Mouse (Mus musculus): ENCODE data around the gene Zfp971. TPM values are rescaled to one million over a fixed set of nuclear protein-coding genes. Genes with fewer than 3 reads are reported as not detected.
"Not testable (repeated sequence)": the region's sequence is repeated elsewhere in the genome, so short reads cannot be mapped to it uniquely, and the experiment has no call there.

Gene Zfp971
- 0.22 and 0.28 TPM in 2 replicates for polyA plus RNA-seq (2012; rRNA removed)

- peak within 1 kb of the TSS; percentile 85 for H3K4me3 ChIP-seq (ENCODE audit: control insufficient read depth, low read depth, low read length)
- not testable (repeated sequence) for H3K27ac ChIP-seq (ENCODE audit: control insufficient read depth, insufficient read depth, low read depth, low read length); H3K27me3 ChIP-seq (ENCODE audit: control insufficient read depth, insufficient read depth, low read length); H3K36me3 ChIP-seq (ENCODE audit: control insufficient read depth, insufficient read depth, low read length); H3K4me1 ChIP-seq (ENCODE audit: control insufficient read depth, insufficient read depth, low read length)
Measured at GRCm38 (mm10) chr2:178023011-178023611, at the start of gene Zfp971. Gene Zfp971 (plus strand): TSS chr2:178023284.

GRCm38 (mm10) chr2:177974814-177975213, 48.3 kb upstream of the Zfp971 start:
- not testable (repeated sequence) for H3K27me3 ChIP-seq (ENCODE audit: control insufficient read depth, insufficient read depth, low read length); H3K27ac ChIP-seq (ENCODE audit: control insufficient read depth, insufficient read depth, low read depth, low read length); H3K36me3 ChIP-seq (ENCODE audit: control insufficient read depth, insufficient read depth, low read length); H3K4me1 ChIP-seq (ENCODE audit: control insufficient read depth, insufficient read depth, low read length); H3K4me3 ChIP-seq (ENCODE audit: control insufficient read depth, low read depth, low read length)

- not testable (repeated sequence) for H3K36me3 ChIP-seq (ENCODE audit: control insufficient read depth, insufficient read depth, low read length); H3K27ac ChIP-seq (ENCODE audit: control insufficient read depth, insufficient read depth, low read depth, low read length); H3K4me1 ChIP-seq (ENCODE audit: control insufficient read depth, insufficient read depth, low read length); H3K4me3 ChIP-seq (ENCODE audit: control insufficient read depth, low read depth, low read length); H3K27me3 ChIP-seq (ENCODE audit: control insufficient read depth, insufficient read depth, low read length)
Measured at GRCm38 (mm10) chr2:178019486-178019885, 3.6 kb upstream of the Zfp971 start.

GRCm38 (mm10) chr2:178020773-178021172, 2.3 kb upstream of the Zfp971 start:
- H3K4me1 ChIP-seq (ENCODE audit: control insufficient read depth, insufficient read depth, low read length); H3K36me3 ChIP-seq (ENCODE audit: control insufficient read depth, insufficient read depth, low read length); H3K27ac ChIP-seq (ENCODE audit: control insufficient read depth, insufficient read depth, low read depth, low read length); H3K4me3 ChIP-seq (ENCODE audit: control insufficient read depth, low read depth, low read length); H3K27me3 ChIP-seq (ENCODE audit: control insufficient read depth, insufficient read depth, low read length): not testable (repeated sequence)

GRCm38 (mm10) chr2:178023861-178024260, 777 bp downstream of the Zfp971 start:
- H3K4me1 ChIP-seq (ENCODE audit: control insufficient read depth, insufficient read depth, low read length); H3K27ac ChIP-seq (ENCODE audit: control insufficient read depth, insufficient read depth, low read depth, low read length); H3K36me3 ChIP-seq (ENCODE audit: control insufficient read depth, insufficient read depth, low read length); H3K4me3 ChIP-seq (ENCODE audit: control insufficient read depth, low read depth, low read length); H3K27me3 ChIP-seq (ENCODE audit: control insufficient read depth, insufficient read depth, low read length): not testable (repeated sequence)

GRCm38 (mm10) chr2:178027601-178028000, 4.5 kb downstream of the Zfp971 start:
- H3K27me3 ChIP-seq (ENCODE audit: control insufficient read depth, insufficient read depth, low read length); H3K4me3 ChIP-seq (ENCODE audit: control insufficient read depth, low read depth, low read length); H3K27ac ChIP-seq (ENCODE audit: control insufficient read depth, insufficient read depth, low read depth, low read length); H3K36me3 ChIP-seq (ENCODE audit: control insufficient read depth, insufficient read depth, low read length); H3K4me1 ChIP-seq (ENCODE audit: control insufficient read depth, insufficient read depth, low read length): not testable (repeated sequence)

GRCm38 (mm10) chr2:178058195-178058594, 35.1 kb downstream of the Zfp971 start:
- Histone ChIP-seq H3K36me3 (ENCODE audit: control insufficient read depth, insufficient read depth, low read length) (no peaks in the 10 kb centered on the region), H3K27me3 (ENCODE audit: control insufficient read depth, insufficient read depth, low read length) (no peaks in the 10 kb centered on the region), H3K27ac (ENCODE audit: control insufficient read depth, insufficient read depth, low read depth, low read length) (no peak overlapping the region), H3K4me3 (ENCODE audit: control insufficient read depth, low read depth, low read length) (no peak overlapping the region), H3K4me1 (ENCODE audit: control insufficient read depth, insufficient read depth, low read length) (no peaks in the 10 kb centered on the region)
- TF ChIP-seq POLR2A (IDR thresholded peaks at IDR 0.05; ENCODE audit: control insufficient read depth, low read depth, low read length) (no peak), CTCF (IDR thresholded peaks at IDR 0.05; ENCODE audit: control insufficient read depth, insufficient read depth, insufficient replicate concordance, low read depth, low read length) (no peak)

GRCm38 (mm10) chr2:178078166-178078717, 55.2 kb downstream of the Zfp971 start, which contains the start of gene Zfp931:
Gene Zfp931 (minus strand): TSS chr2:178078476.
- peak within 1 kb of the TSS; percentile 50 for H3K4me3 ChIP-seq (ENCODE audit: control insufficient read depth, low read depth, low read length)
- not testable (repeated sequence) for H3K27me3 ChIP-seq (ENCODE audit: control insufficient read depth, insufficient read depth, low read length); H3K27ac ChIP-seq (ENCODE audit: control insufficient read depth, insufficient read depth, low read depth, low read length); H3K36me3 ChIP-seq (ENCODE audit: control insufficient read depth, insufficient read depth, low read length); H3K4me1 ChIP-seq (ENCODE audit: control insufficient read depth, insufficient read depth, low read length)

Other genes starting within 250 kb of the Zfp971 start
- gene Gm14325, start 182.9 kb upstream of the Zfp971 start, polyA plus RNA-seq (2012; rRNA removed): 2.8 and 6.3 TPM in 2 replicates
- gene Gm14327, start 126.2 kb upstream of the Zfp971 start, polyA plus RNA-seq (2012; rRNA removed): 0.25 and 0.41 TPM in 2 replicates
- gene Zfp972, start 97.7 kb upstream of the Zfp971 start, polyA plus RNA-seq (2012; rRNA removed): not detected in 2 replicates
- gene Gm14326, start 66.0 kb upstream of the Zfp971 start, polyA plus RNA-seq (2012; rRNA removed): 0.35 and 0.56 TPM in 2 replicates
- gene Zfp931, start 55.2 kb downstream of the Zfp971 start, polyA plus RNA-seq (2012; rRNA removed): 0.17 and 0.32 TPM in 2 replicates
- 8.2 and 9.8 TPM in 2 replicates for gene Phactr3, start 95.7 kb downstream of the Zfp971 start, polyA plus RNA-seq (2012; rRNA removed)

Data from testis, adult 2 months (tissue).